Mouse (Mus musculus) thymus, postnatal 14 days (tissue): ENCODE measurements around the gene Rras.

Experiments used
- DNase-seq: peaks from one replicate; pipeline ENCODE4 v3.0.0; 2021

Rras gene

GRCm38 (mm10) chr7:45053931-45054510, 36.3 kb downstream of the Rras start:
- peak; percentile 97 for DNase-seq

DNA sequence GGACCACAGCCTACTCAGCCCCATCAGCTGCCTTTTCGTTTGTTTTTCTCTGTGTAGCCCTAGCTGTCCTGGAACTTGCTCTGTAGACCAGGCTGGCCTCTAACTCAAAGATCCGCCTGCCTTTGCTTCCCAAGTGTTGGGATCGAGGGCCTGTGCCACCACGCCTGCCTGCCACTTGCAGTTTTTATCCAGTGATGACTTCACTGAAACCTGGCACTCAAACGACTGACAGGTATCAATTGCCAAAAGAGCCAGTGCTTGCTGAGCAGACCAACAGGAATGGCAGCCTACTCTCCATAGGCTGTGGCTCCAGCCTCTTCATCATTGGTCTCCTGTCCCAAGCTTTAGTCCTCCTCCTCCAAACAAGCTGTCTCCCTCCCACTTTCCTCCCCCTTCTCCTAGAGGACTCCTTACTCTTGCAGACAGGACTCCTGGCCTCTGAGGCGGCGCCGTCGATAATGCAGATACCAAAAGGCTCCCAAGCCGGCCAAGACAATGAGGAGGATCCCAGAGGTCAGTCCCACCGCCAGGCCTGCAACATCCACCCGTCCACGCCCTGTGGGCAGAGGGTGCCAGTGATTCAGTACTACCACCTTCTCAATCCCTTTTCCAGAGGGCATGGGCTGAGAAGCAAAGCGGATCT, 38.7 kb downstream of the Rras start:
- no peak for DNase-seq

DNA sequence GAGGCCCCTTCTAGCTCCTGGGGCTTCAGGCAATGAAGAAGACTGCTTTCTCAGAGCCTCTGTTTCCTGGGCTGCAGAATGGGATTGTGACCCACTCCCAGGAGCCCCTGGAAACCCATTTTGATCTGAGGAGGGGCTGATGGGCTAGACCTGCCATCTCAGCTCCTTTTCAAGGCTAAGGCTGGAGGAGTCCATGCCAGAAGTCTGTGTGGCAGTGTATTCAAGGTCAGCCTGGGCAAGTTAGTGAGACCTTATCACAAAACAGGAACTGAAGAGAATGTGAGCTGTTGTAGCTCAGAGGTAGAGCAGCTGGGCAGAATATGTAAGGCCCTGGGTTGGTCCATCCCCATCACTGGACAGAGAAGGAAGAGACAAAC, 39.2 kb downstream of the Rras start:
- DNase-seq: no peak

- DNase-seq: no peak
Measured at GRCm38 (mm10) chr7:45058607-45059571, 41.1 kb downstream of the Rras start.

- no peak for DNase-seq
Measured at GRCm38 (mm10) chr7:45060632-45061122, 42.9 kb downstream of the Rras start.

DNA sequence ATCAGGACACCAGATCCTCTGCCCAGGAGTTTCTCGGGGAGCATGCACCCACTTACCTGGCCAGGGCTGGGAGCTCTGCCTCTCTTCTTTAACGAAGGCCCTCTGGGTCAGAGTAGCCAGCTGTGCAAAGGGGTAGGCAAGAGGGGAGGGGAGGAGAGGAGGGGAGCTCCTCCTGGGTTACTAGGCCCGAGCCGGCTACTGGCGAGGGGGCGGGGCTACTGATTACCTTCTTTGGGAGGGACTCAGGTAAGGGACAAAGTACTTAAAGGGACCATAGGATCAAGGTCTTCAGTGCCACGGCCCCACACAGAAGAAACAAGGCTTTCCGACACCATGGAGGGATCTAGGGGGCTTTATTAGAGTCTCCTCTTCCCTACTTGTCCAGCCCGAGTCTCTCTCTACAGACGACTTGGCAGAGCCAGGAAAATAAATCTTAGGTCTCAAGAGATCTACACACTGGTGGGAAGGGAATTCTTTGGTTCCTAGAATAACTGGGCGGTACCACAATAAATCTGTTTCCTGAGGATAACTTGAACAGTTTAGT, 43.8 kb downstream of the Rras start:
- peak; percentile 46 for DNase-seq

GRCm38 (mm10) chr7:45062239-45062835, 44.6 kb downstream of the Rras start, which contains the start of the genes Nosip and Prrg2:
Nosip (plus strand) TSS chr7:45062429.
Prrg2 (minus strand) TSS chr7:45062677.
- DNase-seq: peak; percentile 95

- no peak for DNase-seq
Measured at GRCm38 (mm10) chr7:45067190-45067999, 49.6 kb downstream of the Rras start.

DNA sequence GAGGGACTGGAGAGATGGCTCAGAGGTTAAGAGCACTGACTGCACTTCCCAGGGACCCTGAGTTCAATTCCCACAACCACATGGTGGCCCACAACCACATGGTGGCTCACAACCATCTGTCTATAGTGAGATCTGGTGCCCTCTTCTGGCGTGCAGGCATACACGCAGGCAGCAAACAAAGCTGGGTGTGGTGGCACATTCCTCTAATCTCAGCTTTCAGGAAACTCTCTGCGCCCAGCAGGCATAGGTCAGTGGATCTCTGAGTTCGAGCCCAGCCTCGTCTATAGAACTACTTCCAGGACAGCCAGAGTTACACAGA, 50.2 kb downstream of the Rras start:
- DNase-seq: peak; percentile 71

- DNase-seq: no peak
Measured at GRCm38 (mm10) chr7:45069671-45070070, 51.9 kb downstream of the Rras start.
